Mouse (Mus musculus) small intestine, adult 2 months (tissue): ENCODE measurements around the gene Tox4.

Source experiments
- CTCF ChIP-seq: fragments of 200-500 bp; IDR thresholded peaks from 2 replicates; pipeline ENCODE4 v1.5.1; 2012; ENCODE audit warnings: low read depth, mild to moderate bottlenecking, control low read depth, inconsistent platforms, low read length, moderate library complexity, mixed read lengths; ENCODE audit not compliant: insufficient replicate concordance, insufficient read length; ENCODE audit errors: extremely low read depth
- POLR2A ChIP-seq: fragments of 200-500 bp; IDR thresholded peaks from 2 replicates; pipeline ENCODE4 v1.6.1; 2012; ENCODE audit warnings: low read depth, mild to moderate bottlenecking, control low read depth, inconsistent platforms, low read length, moderate library complexity

DNA sequence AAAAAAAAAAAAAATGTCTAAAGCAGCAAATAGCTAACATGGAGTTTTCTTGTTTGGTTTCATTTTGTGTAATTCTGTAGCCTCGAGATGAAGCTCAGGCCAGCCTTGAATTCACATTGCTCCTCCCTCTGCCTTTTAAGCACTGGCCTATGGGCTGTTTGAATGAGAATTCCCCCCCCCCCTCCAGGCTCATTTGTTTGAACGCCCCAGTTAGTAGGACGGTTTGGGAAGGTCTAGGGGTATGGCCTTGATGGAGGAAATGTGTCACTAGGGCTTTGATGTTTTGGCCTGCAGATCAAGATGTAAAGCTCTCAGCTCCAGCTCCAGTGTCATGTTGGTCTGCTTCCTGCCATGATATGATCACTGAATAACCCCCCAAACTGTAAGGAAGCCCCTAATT is 6.2 kb upstream of the Tox4 start:
- TF ChIP-seq CTCF (no peak), POLR2A (no peak)
